Mouse (Mus musculus) cortical plate, adult 2 months (tissue): ENCODE data around the gene Vsnl1. TPM values are rescaled to one million over a fixed set of nuclear protein-coding genes. Genes with fewer than 3 reads are reported as not detected.

Experiments used
- H3K27ac ChIP-seq: fragments of 200-500 bp; 2 replicates; pipeline ENCODE4 v1.5.1; 2012; ENCODE audit warnings: low read length, control low read depth, inconsistent platforms; ENCODE audit not compliant: insufficient read depth
- H3K4me1 ChIP-seq: fragments of 200-500 bp; 2 replicates; pipeline ENCODE4 v1.6.1; 2011; ENCODE audit warnings: low read length; ENCODE audit not compliant: control insufficient read depth, insufficient read depth
- H3K4me3 ChIP-seq: fragments of 200-500 bp; 2 replicates; pipeline ENCODE4 v1.5.1; 2011; ENCODE audit warnings: mild to moderate bottlenecking, low read length, control low read depth; ENCODE audit not compliant: insufficient read depth
- CTCF ChIP-seq: fragments of 200-500 bp; IDR thresholded peaks from 2 replicates; pipeline ENCODE4 v1.5.1; 2011; ENCODE audit warnings: mild to moderate bottlenecking, control low read depth, low read length; ENCODE audit not compliant: insufficient read depth; ENCODE audit errors: extremely low read depth
- POLR2A ChIP-seq: fragments of 200-500 bp; IDR thresholded peaks from 2 replicates; pipeline ENCODE4 v1.6.1; 2011; ENCODE audit warnings: mild to moderate bottlenecking, low read length, control low read depth; ENCODE audit not compliant: insufficient read depth; ENCODE audit errors: extremely low read depth
- polyA plus RNA-seq: library from polyadenylated mRNA; depleted of rRNA; stranded (reverse); fragments of >200 nt; gene quantifications from 2 replicates; pipeline ENCODE4 v1.2.3, GENCODE M21; 2012; rRNA removed

Vsnl1 gene
- polyA plus RNA-seq, 1 experiment, result 603 TPM

GRCm38 (mm10) chr12:11306753-11307645 lies 129.4 kb downstream of the Vsnl1 start:
- Histone ChIP-seq H3K4me1 (no peaks in the 10 kb centered on the region), H3K27ac (no peak overlapping the region)
- no peak for TF ChIP-seq CTCF
- no peak for TF ChIP-seq POLR2A

GRCm38 (mm10) chr12:11300858-11301257 lies 135.6 kb downstream of the Vsnl1 start:
- H3K4me1 ChIP-seq, result no peaks in the 10 kb centered on the region
- TF ChIP-seq CTCF (no peak), POLR2A (no peak)
- no peak overlapping the region for H3K4me3 ChIP-seq
- H3K27ac ChIP-seq, result no peak overlapping the region

More at GRCm38 (mm10) chr12:11306753-11307645, 129.4 kb downstream of the Vsnl1 start:
- no peak overlapping the region for H3K4me3 ChIP-seq

GRCm38 (mm10) chr12:11286382-11286781 lies 150.0 kb downstream of the Vsnl1 start:
- no peak overlapping the region for H3K4me3 ChIP-seq
- TF ChIP-seq CTCF (no peak), POLR2A (no peak)
- no peaks in the 10 kb centered on the region for H3K4me1 ChIP-seq
- no peak overlapping the region for H3K27ac ChIP-seq

- Histone ChIP-seq H3K4me1 (no peaks in the 10 kb centered on the region), H3K4me3 (no peak overlapping the region), H3K27ac (no peak overlapping the region)
- no peak for TF ChIP-seq CTCF
- TF ChIP-seq POLR2A, result no peak
Measured at GRCm38 (mm10) chr12:11281584-11281983, 154.8 kb downstream of the Vsnl1 start.

GRCm38 (mm10) chr12:11279886-11280285 lies 156.5 kb downstream of the Vsnl1 start:
- Histone ChIP-seq H3K27ac (no peak overlapping the region), H3K4me1 (no peaks in the 10 kb centered on the region), H3K4me3 (no peak overlapping the region)
- TF ChIP-seq POLR2A, result no peak
- TF ChIP-seq CTCF, result no peak

- TF ChIP-seq POLR2A (no peak), CTCF (no peak)
- Histone ChIP-seq H3K4me1 (no peaks in the 10 kb centered on the region), H3K27ac (no peak overlapping the region), H3K4me3 (no peak overlapping the region)
Measured at GRCm38 (mm10) chr12:11277207-11277606, 159.2 kb downstream of the Vsnl1 start.

GRCm38 (mm10) chr12:11276632-11277031 lies 159.8 kb downstream of the Vsnl1 start:
- TF ChIP-seq POLR2A (no peak), CTCF (no peak)
- Histone ChIP-seq H3K4me1 (no peaks in the 10 kb centered on the region), H3K27ac (no peak overlapping the region), H3K4me3 (no peak overlapping the region)

Other genes with a start within 250 kb of the Vsnl1 start
- not detected in 2 replicates for gene Msgn1, start 227.6 kb downstream of the Vsnl1 start, polyA plus RNA-seq
- gene Gen1, start 170.8 kb downstream of the Vsnl1 start, polyA plus RNA-seq, result 0.40 and 0.70 TPM in 2 replicates
- 40.6 and 42.1 TPM in 2 replicates for gene Smc6, start 170.7 kb downstream of the Vsnl1 start, polyA plus RNA-seq
- 1.2 TPM in 2 replicates for gene Rad51ap2, start 19.5 kb upstream of the Vsnl1 start, polyA plus RNA-seq